Mouse (Mus musculus) layer of hippocampus, adult 18-20 months (tissue): ENCODE measurements around the gene Efemp1. TPM values are rescaled to one million over a fixed set of nuclear protein-coding genes. Genes with fewer than 3 reads are reported as not detected.

Experiments
- DNase-seq, 2 experiments: peaks; one replicate each; pipeline ENCODE4 v3.0.0; 2022; ENCODE audit warnings: low spot score in 2 of 2
- long read RNA-seq: library from polyadenylated mRNA; stranded (forward); transcript quantifications from one replicate; pipeline ENCODE4 v2.0.0, GENCODE M21; 2021
- total RNA-seq, 2 experiments: library from RNA; stranded (reverse); gene quantifications; 2 replicates each; pipeline ENCODE4 v1.2.3; 2021

The Efemp1 gene
- total RNA-seq, result 10 to 100 TPM; 12.2 to 14.6 TPM
- long read RNA-seq, transcript Efemp1-201 (11 exons, 2,037 nt), result major isoform, 9 of 10 reads
- long read RNA-seq, partial matches to known transcripts, result 0 of 10 reads
- long read RNA-seq, other reads (novel, unspliced or antisense), result 1 of 10 reads

- peak in 1 of 2 experiments; percentile 14 for DNase-seq
Measured at GRCm38 (mm10) chr11:28853102-28853800, at the start of gene Efemp1. Gene Efemp1, plus strand, starts transcription at chr11:28853204.

DNA sequence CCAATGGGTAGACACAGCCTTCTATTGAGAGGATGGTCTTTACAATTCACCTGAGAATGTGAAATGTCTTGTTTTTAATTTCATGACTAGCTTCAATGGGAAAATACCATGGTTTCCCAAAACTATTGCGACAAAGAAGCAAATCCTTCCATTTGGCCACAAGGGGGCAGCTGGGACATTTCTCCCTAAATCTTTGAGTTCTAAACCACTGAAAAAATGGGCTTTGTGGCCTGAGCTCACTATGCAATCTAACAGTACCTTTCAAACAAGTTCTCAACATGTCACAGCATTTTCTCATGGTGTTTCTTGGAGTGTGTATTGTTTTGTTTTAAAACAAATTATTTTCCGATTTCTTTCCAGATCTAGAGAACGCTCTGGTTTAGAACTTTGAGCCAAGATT is 44.3 kb upstream of the Efemp1 start:
- DNase-seq, result peak in 1 of 2 experiments; percentile 56

GRCm38 (mm10) chr11:28811874-28812273 is 41.1 kb upstream of the Efemp1 start:
- peak in 1 of 2 experiments; percentile 23 for DNase-seq

GRCm38 (mm10) chr11:28812564-28812963 is 40.4 kb upstream of the Efemp1 start:
- DNase-seq, result no peak

- no peak for DNase-seq
Measured at GRCm38 (mm10) chr11:28817405-28817804, 35.6 kb upstream of the Efemp1 start.

GRCm38 (mm10) chr11:28826950-28827349 is 26.1 kb upstream of the Efemp1 start:
- no peak for DNase-seq

DNA sequence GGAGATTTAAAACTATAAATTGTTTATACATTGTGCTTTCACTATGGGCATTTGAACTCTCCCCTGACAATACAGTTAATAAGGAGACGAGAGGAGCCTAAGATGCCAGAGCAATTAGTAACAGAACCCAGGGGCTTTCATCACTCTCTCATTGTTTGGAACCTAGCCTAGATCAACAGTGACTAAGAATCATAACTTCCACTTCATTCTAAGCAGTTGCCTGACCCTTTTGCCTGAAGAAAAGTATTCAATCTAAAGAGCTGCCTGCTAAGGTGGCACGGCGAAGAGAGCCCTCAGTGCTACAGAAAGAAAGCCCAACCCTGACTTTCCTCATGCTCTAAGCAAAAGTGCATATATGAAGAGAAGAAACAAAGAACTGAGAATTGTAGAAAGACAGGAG is 19.2 kb upstream of the Efemp1 start:
- DNase-seq, result no peak

GRCm38 (mm10) chr11:28835141-28835540 is 17.9 kb upstream of the Efemp1 start:
- DNase-seq, result no peak

- no peak for DNase-seq
Measured at GRCm38 (mm10) chr11:28849841-28850240, 3.2 kb upstream of the Efemp1 start.

DNA sequence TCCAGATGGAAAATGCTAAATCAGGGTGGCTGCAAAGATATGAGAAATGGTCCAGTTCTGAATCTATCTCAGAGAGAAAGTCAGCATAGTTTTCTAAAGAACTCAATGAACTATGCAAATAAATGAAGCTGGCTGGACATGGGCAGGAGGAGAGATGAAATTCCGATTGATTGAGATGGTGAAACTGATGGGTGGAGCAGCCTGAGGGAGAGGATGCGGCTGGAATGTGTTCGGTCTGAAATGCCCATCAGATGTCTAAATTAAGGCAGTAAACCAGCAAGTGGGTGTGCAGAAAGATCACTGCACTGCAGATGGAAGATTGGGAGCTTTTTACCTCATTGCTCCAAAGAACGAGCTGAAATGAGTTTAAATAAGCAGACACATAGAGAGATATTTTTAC is 1.4 kb upstream of the Efemp1 start:
- no peak for DNase-seq

DNA sequence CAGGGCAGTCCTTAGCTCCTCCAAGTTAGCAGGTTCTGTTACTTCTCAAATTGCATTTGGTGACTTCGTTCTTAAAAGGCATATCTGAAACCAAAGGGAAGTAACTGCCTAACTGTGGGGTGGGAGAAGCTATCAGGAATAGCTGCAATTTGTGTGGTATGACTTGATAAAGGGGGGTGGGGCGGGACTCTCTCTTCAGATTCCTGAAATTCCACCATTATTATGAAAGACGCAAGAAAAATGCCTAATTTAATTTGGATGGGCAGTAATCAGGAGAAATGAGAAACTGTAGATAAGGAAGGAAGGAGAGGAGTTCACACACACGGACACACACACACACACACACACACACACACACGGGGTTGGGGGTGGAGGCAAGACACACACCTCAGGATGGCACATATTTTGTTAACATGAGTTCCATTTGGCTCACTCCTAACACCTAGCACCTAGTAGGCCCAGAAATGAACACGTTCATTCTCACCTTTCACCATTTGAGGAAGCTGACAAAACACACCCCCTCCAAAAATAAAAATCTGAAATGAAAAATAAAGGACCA is 564 bp upstream of the Efemp1 start:
- DNase-seq, result no peak

GRCm38 (mm10) chr11:28859125-28859524 is 6.1 kb downstream of the Efemp1 start:
- no peak for DNase-seq

DNA sequence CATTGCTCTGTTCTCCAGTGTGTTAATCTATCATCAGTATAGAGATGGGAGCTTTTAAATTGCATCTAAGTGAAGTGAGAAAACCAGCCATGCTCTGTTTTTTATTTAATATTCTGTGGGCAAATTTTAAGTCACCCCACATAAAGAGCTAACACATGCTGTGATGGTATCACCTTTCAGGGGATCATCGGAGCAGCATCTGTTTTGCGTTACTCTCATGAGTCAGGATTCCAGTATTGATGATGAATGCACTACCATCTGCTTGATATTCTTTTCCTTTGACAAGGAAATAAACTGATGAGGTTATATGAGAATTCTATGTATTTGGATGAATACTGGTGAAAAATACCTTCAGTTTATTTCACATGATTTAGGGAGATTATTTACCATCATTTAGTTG is 16.1 kb downstream of the Efemp1 start:
- no peak for DNase-seq

GRCm38 (mm10) chr11:28881381-28881976 is 28.5 kb downstream of the Efemp1 start:
- DNase-seq, result peak in 1 of 2 experiments; percentile 9

DNA sequence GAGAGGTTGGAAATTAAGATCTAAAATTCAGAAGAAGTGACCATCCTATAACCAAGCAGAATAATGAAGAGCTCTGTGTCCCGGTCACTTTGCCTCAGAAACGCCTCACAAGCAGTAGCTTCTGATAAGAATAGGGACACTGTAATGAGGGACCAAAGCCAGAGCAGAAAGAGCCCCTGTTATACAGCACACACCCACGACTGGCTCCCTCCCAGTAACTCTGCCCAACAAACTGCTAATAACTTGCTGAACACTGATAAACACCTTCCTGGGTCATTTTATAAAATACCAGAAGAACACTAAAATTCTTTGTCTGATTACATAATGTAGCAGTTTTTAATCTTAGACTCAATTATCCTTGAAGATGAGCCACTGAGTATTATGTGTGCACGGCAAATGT is 30.1 kb downstream of the Efemp1 start:
- DNase-seq, result no peak

GRCm38 (mm10) chr11:28889538-28889937 is 36.5 kb downstream of the Efemp1 start:
- DNase-seq, result no peak

- DNase-seq, result no peak
Measured at GRCm38 (mm10) chr11:28891515-28891914, 38.5 kb downstream of the Efemp1 start.

GRCm38 (mm10) chr11:28899420-28899819 is 46.4 kb downstream of the Efemp1 start:
- no peak for DNase-seq

DNA sequence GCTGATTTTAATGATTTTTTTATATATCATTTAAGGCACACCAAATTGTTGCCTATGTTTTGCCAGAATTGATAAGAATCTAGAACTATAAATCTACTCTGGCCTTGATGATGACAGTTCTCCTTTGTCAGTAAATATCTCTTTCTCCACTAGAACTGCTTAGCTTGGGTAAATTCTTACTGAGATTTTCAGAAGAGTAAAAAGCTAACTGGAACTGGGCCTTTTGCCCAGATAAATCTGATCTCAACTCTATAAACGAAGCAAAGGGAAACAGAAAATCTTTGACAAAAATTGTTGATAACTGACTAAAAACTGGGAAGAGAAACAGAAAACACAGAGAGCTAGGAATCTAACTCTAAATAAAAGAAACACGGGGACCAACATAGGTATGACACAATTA is 51.6 kb downstream of the Efemp1 start:
- no peak for DNase-seq

DNA sequence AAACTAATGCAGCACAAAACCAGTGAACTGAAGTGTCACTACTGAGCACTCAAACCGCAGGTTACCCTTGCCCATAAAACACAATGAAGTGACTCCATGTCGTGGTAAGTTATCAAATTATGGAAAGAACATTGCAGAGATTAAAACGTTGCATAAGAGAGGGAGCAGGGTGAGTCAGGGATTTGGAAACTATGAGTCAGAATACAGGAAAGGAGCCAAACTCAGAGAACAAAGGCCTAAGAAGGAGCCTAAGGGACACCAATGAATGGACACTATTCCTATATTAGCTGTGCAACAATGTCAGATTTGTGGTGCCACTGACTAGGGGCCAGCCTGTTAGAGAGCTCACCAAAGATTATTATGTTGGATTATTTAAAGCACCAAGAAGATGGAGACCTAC is 53.3 kb downstream of the Efemp1 start:
- peak in 1 of 2 experiments; percentile 13 for DNase-seq

GRCm38 (mm10) chr11:28908908-28909545 is 56.0 kb downstream of the Efemp1 start:
- DNase-seq, result no peak
